Mouse (Mus musculus): Measurements from ENCODE around the gene Eci2.
"Not testable (repeated sequence)": the region's sequence is repeated elsewhere in the genome, so short reads cannot be mapped to it uniquely, and the experiment has no call there.

Eci2 gene

DNA sequence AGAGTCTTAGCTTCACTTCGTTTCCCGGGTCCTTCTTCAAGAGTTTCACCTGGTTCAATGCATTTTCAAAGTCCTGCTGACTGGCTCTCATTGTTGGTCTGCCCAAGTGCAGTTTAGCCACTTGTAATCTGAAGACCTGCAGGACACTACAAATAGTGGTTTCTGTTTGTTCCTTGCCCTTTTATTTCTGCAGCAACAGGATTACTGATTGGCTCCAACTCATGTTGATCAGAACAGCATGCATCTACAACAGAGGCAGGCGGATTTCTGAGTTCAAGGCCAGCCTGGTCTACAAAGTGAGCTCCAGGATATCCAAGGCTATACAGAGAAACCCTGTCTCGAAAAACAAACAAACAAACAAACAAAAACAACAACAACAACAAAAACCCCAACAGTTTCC is 33.8 kb downstream of the Eci2 start:
- no peak for DNase-seq (ENCODE audit: low read depth, low spot score)

DNA sequence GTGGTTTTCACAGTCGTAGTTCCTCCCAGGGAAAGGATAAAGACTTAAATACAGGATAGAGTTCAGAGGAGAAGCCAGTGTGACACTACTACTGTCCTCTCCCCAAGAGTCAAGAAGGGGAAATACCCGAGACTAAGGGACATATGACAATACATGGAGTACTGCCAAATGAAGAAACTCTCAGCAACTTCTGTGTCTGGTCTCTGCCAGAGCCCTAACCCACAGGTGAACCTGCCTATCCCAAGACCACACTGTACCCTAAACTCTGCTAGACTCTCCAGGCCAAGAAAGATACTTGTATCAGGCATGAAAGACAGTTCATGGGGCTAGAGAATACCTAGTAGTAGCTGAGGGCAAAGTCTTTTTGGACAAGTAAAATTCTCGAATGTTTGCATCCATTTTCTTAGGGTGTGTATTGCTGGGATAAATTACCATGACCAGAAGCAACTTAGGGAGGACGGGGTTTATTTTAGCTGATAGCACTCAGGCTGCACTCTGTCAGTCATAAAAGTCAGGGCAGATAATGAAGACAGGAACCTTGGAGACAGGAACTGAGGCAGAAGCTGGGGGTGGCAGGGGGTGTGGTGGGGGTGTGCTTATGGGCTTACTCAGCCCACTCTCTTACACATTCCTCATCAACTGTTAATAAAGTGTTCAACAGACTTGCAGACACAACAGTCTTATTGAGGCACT is 35.2 kb downstream of the Eci2 start:
- no peak for DNase-seq (ENCODE audit: low read depth, low spot score)

GRCm38 (mm10) chr13:34983479-34983878 is 43.4 kb downstream of the Eci2 start:
- DNase-seq (ENCODE audit: low read depth, low spot score) = not testable (repeated sequence)

- not testable (repeated sequence) for DNase-seq (ENCODE audit: low read depth, low spot score)
These were observed 48.3 kb downstream of the Eci2 start for GRCm38 (mm10) chr13:34978635-34979034.

DNA sequence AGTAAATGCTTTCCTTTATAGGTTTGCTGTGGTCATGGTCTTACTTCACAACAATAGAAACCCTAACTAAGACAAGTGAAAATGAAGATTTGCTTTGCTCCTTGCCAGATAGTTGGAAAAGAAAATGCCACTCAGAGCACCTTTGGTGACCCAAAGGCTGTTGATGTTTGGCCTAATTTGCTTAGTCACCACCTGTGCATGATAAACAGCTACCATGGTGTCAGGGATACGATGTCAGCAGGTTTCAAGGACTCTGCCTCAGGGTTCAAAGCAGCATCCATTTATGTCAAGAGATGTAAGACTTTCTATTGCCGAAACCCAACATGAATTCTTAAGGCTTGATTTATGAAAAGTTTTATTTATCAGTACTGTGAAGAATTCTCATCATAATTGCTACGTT is 49.5 kb downstream of the Eci2 start:
- no peak for DNase-seq (ENCODE audit: low read depth, low spot score)

DNA sequence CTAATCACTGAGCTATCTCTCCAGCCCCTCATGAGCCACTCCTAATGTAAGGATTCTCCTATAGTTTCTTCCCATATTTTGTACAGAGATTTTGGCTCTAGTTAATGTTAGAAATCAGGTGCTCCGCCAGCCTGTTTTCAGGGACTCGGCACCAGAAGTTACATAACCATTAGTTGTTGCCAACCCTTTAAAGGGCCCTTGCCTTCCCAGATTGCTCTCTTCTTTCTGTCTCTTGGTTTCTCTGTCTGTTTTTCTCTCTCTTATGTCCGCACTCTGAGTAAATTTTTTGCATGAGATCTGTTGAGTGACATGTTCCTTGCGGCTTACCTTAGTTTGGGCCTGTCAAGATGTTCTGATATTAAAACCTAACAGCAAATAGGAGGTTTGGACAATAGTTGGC is 50.8 kb downstream of the Eci2 start:
- DNase-seq (ENCODE audit: low read depth, low spot score) = no peak

DNA sequence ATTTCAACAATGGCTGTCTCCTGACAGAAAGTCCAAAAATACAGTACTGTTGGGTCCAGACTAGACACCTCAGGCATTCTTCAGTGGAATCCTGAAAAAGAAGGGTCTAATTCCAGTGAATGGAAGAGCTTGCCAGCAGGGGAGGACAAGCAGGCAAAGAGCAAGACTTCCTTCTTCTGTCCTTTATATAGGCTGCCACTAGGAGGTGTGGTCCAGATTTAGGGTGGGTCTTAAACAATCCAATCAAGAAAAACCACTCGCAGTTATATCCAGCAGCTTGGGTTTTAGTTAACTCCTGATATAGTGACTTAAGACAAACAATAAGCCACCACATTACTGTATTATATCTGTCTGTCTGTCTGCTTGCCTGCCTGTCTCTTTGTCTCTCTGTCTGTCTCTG is 53.1 kb downstream of the Eci2 start:
- peak; percentile 38 for DNase-seq (ENCODE audit: low read depth, low spot score)

DNA sequence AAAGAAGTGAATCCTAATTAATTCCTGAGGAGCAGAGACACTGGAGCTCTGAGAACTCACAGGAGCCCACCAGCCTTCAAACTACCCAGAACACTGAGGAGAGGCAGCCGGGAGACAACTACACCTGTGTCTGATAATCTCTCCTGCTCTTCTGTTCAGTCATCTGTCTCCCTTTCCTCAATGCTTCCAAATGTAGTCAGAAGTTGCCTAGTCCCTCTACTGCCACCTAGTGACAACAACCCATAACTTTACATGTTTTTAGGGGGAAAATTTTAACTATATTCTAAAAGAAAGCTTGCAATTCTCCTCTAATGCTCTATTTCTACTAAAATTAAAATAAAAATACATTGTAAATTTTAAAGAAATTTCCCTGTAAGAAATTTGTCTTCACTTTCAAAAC is 53.7 kb downstream of the Eci2 start:
- DNase-seq (ENCODE audit: low read depth, low spot score) = peak; percentile 76

- not testable (repeated sequence) for DNase-seq (ENCODE audit: low read depth, low spot score)
These were observed 54.4 kb downstream of the Eci2 start for GRCm38 (mm10) chr13:34972456-34972855.

DNA sequence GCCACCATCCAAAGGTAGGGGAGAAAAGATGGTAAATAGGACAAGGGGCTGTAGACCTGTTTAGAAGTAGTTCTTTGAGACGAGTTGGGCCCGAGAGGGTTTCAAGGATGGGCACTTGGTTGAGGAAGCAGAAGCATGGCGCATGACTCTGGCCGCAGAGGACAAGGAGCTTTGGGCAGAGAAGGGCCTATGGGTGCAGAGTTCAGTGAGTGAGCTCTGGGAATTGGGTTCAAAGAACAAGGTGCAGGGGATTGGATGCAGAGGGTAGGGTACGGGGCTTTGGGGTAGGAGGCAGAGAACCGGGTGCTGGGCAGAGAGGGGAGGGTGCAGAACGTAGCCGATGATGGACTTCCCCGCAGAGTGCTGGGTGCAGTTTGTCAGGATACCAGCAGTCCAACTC is 61.2 kb downstream of the Eci2 start:
- not testable (repeated sequence) for DNase-seq (ENCODE audit: low read depth, low spot score)

DNA sequence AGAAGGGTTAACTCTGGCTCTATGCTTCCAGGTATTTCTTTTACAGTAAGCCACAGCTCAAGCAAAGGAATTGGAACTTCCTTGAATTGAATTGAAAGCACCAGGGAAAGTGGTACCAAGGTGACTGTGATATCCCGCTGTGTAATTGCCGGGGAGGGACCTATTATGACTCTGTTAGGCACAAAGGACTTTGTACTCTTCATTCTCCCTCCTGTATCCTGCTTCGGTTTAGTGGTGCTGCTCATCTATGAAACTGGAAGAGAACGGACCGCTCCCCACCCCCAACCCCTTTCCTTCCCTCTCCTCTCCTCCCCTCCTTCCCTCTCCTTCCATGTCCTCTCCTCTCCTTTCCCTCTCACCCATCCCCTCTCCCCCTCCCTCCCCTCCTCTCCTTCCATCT is 62.0 kb downstream of the Eci2 start:
- no peak for DNase-seq (ENCODE audit: low read depth, low spot score)

GRCm38 (mm10) chr13:34964419-34964818 is 62.5 kb downstream of the Eci2 start:
- no peak for DNase-seq (ENCODE audit: low read depth, low spot score)

DNA sequence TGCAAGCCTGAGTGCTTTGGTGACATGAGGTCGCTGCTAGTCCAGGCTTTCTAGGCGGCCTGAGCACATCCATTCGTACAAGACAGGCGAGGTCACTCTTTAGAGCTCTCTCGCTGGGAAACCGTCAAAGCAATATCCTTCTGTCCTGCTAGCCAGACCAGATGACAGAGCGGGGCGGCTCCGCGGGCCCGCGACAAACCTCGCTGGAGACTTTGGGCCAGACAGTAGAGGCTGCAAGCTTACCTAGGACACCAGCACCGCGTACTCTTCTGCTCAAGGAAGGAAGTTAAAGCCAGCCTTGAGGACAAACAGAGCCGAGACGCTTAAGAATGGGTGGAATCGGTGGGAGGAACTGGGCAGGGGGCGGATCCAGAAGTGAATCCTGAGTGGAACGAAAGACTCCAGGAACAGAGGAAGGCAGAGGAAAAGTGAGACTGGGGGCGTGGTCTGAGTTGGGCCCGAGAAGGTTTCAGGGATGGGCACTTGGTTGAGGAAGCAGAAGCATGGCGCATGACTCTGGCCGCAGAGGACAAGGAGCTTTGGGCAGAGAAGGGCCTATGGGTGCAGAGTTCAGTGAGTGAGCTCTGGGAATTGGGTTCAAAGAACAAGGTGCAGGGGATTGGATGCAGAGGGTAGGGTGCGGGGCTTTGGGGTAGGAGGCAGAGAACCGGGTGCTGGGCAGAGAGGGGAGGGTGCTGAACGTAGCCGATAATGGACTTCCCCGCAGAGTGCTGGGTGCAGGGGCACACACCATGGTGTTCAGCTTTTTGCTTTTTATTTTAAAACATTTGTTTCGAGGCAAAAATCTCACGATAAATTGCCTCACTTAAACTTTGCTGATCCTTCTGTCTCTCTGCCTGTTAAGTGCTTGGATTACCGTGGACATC is 63.1 kb downstream of the Eci2 start, which contains the start of gene Eci3:
Eci3 (minus strand) TSS at position 300 of the 887 bp plus-strand sequence.
- no peak for DNase-seq (ENCODE audit: low read depth, low spot score)

DNA sequence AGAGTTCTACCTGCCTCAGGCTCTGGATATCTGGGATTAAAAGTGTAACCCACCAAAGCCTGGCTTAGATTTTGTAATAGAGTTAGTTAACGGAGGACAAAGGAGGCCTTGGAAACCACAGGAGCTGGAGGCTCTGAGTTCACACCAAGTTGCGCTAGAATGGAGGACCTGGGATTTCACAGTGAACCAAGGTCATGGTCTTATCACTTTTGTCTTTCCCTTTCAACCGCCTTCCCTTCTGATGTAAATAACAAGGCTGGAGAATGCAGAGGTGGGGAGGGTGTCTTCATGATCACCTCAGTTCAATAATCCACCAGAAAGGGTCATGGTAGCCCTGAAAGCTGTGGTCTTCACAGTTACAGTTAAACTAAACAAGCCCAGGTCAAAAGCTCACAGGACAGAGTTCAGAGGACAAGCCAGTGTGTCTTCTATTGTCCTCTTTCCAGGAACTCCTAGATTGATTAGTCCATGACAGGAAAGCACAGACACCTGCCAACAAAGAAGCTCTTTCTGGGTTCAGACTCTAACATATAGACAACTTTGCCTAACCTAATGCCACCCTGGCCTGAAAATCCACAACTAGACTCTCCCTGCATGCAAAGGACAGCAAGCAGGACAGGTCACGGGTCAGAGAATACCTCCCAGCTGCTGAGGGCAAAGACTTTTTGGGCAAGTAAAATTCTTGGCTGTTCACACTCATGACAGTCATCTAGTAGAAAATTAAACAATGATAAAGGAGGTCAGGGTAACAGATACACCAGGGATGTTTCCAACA is 65.7 kb downstream of the Eci2 start:
- DNase-seq (ENCODE audit: low read depth, low spot score) = no peak

DNA sequence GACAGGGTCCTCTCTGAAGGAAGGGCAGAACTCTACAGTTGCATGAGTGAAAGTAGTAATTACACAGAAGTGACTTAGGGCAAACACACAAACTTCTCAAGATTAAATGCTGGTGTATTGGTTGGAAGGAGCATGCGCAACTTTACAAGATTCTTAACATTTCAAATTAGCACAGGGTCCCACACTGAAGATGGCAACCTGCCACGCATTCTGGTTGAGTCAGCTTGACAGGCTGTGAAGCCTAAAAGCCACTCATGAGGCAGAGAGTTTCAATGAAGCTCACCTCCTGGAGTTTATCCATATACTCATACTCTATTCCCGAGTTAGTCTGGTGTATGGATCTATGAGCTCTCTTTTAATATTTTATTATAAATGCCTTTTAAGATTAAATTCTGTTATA is 68.7 kb downstream of the Eci2 start:
- DNase-seq (ENCODE audit: low read depth, low spot score) = not testable (repeated sequence)

GRCm38 (mm10) chr13:34956901-34957300 is 70.0 kb downstream of the Eci2 start:
- DNase-seq (ENCODE audit: low read depth, low spot score) = peak; percentile 32

DNA sequence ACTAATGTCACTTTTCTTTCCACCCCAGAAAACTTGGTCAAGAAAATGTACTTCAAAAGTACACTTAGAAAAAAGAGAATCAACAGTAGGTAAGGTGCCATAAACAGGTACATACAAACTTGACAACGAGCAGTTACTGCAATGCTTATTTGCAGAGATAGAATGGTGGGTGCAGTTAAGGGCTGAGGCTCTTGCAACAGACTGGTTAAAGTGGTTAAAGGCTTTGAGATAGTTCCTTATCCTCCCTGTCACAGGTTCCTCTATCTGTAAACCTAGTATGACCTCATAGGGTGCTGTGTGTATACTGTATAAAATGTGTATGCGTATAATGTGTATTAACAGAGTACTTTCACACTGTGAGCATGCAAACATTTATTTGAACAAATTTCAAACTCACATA is 75.5 kb downstream of the Eci2 start:
- not testable (repeated sequence) for DNase-seq (ENCODE audit: low read depth, low spot score)

DNA sequence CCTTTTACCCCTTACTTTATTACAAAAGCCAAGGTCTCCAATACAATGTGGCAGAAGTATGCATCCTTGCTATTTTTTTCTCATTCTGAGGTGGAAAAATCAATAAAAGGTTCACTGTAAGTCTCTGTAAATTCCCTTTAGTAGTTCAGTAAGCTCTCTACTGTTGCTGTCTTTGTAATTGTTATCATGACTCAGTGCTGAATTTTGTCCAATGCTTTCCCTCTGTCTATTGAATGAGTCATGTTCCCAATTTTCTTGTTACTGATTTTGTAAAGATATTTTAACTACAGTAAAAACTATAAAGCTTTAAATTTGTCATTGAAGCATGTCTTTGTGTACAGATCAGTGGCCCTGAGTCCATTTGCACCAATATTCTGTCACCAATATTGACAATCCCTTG is 84.5 kb downstream of the Eci2 start:
- DNase-seq (ENCODE audit: low read depth, low spot score) = no peak

- no peak for DNase-seq (ENCODE audit: low read depth, low spot score)
These were observed 91.8 kb downstream of the Eci2 start for GRCm38 (mm10) chr13:34934931-34935644.
